ENCODE assay signal across 12 mouse cellular contexts in the genomic region with DNA sequence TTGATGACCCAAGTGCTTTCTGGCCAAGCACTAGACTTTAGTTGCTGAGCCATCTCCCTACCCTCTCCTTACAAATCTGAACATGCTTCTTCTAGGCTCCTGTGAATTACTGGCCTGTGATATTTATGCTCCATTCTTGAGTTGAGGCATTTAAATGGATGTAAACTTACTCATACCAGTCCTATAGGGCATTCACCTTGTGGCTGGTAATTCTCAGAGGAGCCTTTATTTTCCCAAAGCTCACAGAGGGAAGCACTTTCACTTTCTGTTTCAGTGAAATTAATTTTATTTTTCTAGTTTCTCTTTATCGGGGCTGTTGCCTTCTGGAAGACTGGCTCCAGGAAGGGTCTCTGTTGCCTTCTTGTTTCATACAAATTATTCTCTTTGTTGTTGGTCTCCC.
A peak's percentile ranks its signal among the peaks of the same experiment; 100 is the strongest.
DNase-seq lines count a peak whose midpoint lies in the region; ATAC-seq and TF ChIP-seq lines count a peak whose summit lies in the region.
"Had no signal": no experiment of that assay in that cellular context is flagged by ENCODE, and none has a peak within 500 bp of the region (broad histone marks: within the 10 kb centered on the region; RNA-seq: fewer than 3 reads in every experiment).

No protein-coding gene starts in this region.

- WGBS in heart, embryonic 14.5 days = 78% methylated on average over 1 of the region's 1 CpGs
- WGBS in heart, embryonic 12.5 days = 90% methylated on average over 1 of the region's 1 CpGs
- 76% methylated on average over 1 of the region's 1 CpGs for WGBS in lung, embryonic 14.5 days
- WGBS in lung, postnatal 0 days = 59% methylated on average over 1 of the region's 1 CpGs
- 65% methylated on average over 1 of the region's 1 CpGs for WGBS in stomach, embryonic 16.5 days

- H3K27me3 ChIP-seq in heart, embryonic 14.5 days (ENCODE audit: control insufficient read depth, insufficient read depth, low read length) = no peaks in the 10 kb centered on the region
- no peaks in the 10 kb centered on the region for H3K27me3 ChIP-seq in heart, embryonic 12.5 days (replicated peaks)
- no peaks in the 10 kb centered on the region for H3K27me3 ChIP-seq in lung, embryonic 14.5 days (ENCODE audit: insufficient read depth, low read length)
- no peaks in the 10 kb centered on the region for H3K27me3 ChIP-seq in lung, postnatal 0 days (replicated peaks; ENCODE audit: insufficient read depth, low read length)
- no peaks in the 10 kb centered on the region for H3K27me3 ChIP-seq in stomach, embryonic 16.5 days (ENCODE audit: control insufficient read depth, insufficient read depth, low read length)
- H3K27me3 ChIP-seq: liver, embryonic 12.5 days had no signal

- H3K4me2 ChIP-seq in heart, embryonic 14.5 days (ENCODE audit: low read length) = peak overlapping the region; percentile 5; the same call in 1 of the 2 replicates
- H3K4me2 ChIP-seq in heart, embryonic 12.5 days = no peak overlapping the region
- no peak overlapping the region for H3K4me2 ChIP-seq in lung, embryonic 14.5 days
- H3K4me2 ChIP-seq in lung, postnatal 0 days (replicated peaks; ENCODE audit: low read depth, low read length) = no peak overlapping the region; the same call in 1 of the 2 replicates
- peak overlapping the region; percentile 27 for H3K4me2 ChIP-seq in stomach, embryonic 16.5 days (ENCODE audit: low read depth, low read length)
- H3K4me2 ChIP-seq: liver, embryonic 12.5 days had no signal

- peak; percentile 3 for DNase-seq in lung, embryonic 14.5 days
- DNase-seq in lung, postnatal 0 days (ENCODE audit: low spot score) = no peak
- DNase-seq in NIH3T3 (ENCODE audit: low read depth) = peak; percentile 45
- no peak for DNase-seq in left cerebral cortex, adult 11 months (ENCODE audit: low spot score)
- DNase-seq in right cerebral cortex, postnatal 25 days = no peak
- DNase-seq: adrenal gland, postnatal 10 days; kidney, postnatal 10 days had no signal

- H3K4me3 ChIP-seq in heart, embryonic 14.5 days (ENCODE audit: control insufficient read depth in 1 of 2, insufficient read depth in 1 of 2, low read depth in 1 of 2, low read length in 2 of 2) = no peak overlapping the region
- no peak overlapping the region for H3K4me3 ChIP-seq in heart, embryonic 12.5 days
- no peak overlapping the region for H3K4me3 ChIP-seq in lung, embryonic 14.5 days (ENCODE audit: low read depth, low read length)
- H3K4me3 ChIP-seq in lung, postnatal 0 days (ENCODE audit: low read depth, low read length) = no peak overlapping the region; the same call in 1 of the 2 replicates
- H3K4me3 ChIP-seq in stomach, embryonic 16.5 days (replicated peaks; ENCODE audit: low read length) = peak overlapping the region; percentile 16
- H3K4me3 ChIP-seq: embryonic facial prominence, embryonic 10.5 days; liver, embryonic 12.5 days had no signal

- no peak for ATAC-seq in heart, embryonic 14.5 days (ENCODE audit: insufficient number of reproducible peaks, insufficient read depth, low FRiP score, low read depth)
- ATAC-seq in heart, embryonic 12.5 days (ENCODE audit: insufficient number of reproducible peaks, low FRiP score) = no peak
- no peak for ATAC-seq in lung, embryonic 14.5 days (ENCODE audit: insufficient read depth)
- no peak for ATAC-seq in lung, postnatal 0 days
- no peak for ATAC-seq in stomach, embryonic 16.5 days (ENCODE audit: insufficient read depth, low FRiP score)
- ATAC-seq: liver, embryonic 12.5 days had no signal

- no peak overlapping the region for H3K27ac ChIP-seq in heart, embryonic 14.5 days (replicated peaks in 1 of 2; ENCODE audit: control insufficient read depth in 1 of 2, insufficient read depth in 1 of 2, low read depth in 2 of 2, low read length in 2 of 2)
- H3K27ac ChIP-seq in heart, embryonic 12.5 days (ENCODE audit: poor library complexity, severe bottlenecking) = no peak overlapping the region
- H3K27ac ChIP-seq in lung, embryonic 14.5 days (ENCODE audit: low read depth) = no peak overlapping the region
- H3K27ac ChIP-seq in lung, postnatal 0 days (ENCODE audit: low read length) = no peak overlapping the region
- no peak overlapping the region for H3K27ac ChIP-seq in stomach, embryonic 16.5 days (ENCODE audit: low read length)
- H3K27ac ChIP-seq: embryonic facial prominence, embryonic 10.5 days; liver, embryonic 12.5 days had no signal

- TF ChIP-seq EP300 in lung, postnatal 0 days (IDR thresholded peaks at IDR 0.05) = no peak

- 0 out of 2 replicates have a peak, but pooled peaks cover 3% of the 10 kb centered on the region for H3K9me3 ChIP-seq in heart, embryonic 14.5 days (ENCODE audit: control insufficient read depth, low read length)
- 0 out of 2 replicates have a peak, but pooled peaks cover 2% of the 10 kb centered on the region for H3K9me3 ChIP-seq in heart, embryonic 12.5 days (replicated peaks)
- no peaks in the 10 kb centered on the region for H3K9me3 ChIP-seq in lung, embryonic 14.5 days (ENCODE audit: low read depth, low read length)
- H3K9me3 ChIP-seq in lung, postnatal 0 days (ENCODE audit: low read length) = no peaks in the 10 kb centered on the region
- 0 out of 2 replicates have a peak, but pooled peaks cover 3% of the 10 kb centered on the region for H3K9me3 ChIP-seq in stomach, embryonic 16.5 days (replicated peaks; ENCODE audit: control insufficient read depth, low read length)
- H3K9me3 ChIP-seq: embryonic facial prominence, embryonic 10.5 days; liver, embryonic 12.5 days had no signal

- H3K36me3 ChIP-seq in heart, embryonic 14.5 days (ENCODE audit: control insufficient read depth, insufficient read depth, low read length) = no peaks in the 10 kb centered on the region
- no peaks in the 10 kb centered on the region for H3K36me3 ChIP-seq in heart, embryonic 12.5 days
- no peaks in the 10 kb centered on the region for H3K36me3 ChIP-seq in lung, embryonic 14.5 days (ENCODE audit: insufficient read depth)
- H3K36me3 ChIP-seq in lung, postnatal 0 days (ENCODE audit: insufficient read depth, low read length) = no peaks in the 10 kb centered on the region
- H3K36me3 ChIP-seq in stomach, embryonic 16.5 days (ENCODE audit: control insufficient read depth, insufficient read depth, low read length) = no peaks in the 10 kb centered on the region
- H3K36me3 ChIP-seq: embryonic facial prominence, embryonic 10.5 days; liver, embryonic 12.5 days had no signal

- TF ChIP-seq CTCF in lung, embryonic 14.5 days (IDR thresholded peaks at IDR 0.05; ENCODE audit: low read depth) = no peak
- TF ChIP-seq CTCF in lung, postnatal 0 days (IDR thresholded peaks at IDR 0.05) = no peak

- H3K4me1 ChIP-seq in heart, embryonic 14.5 days (ENCODE audit: control insufficient read depth in 2 of 2, insufficient read depth in 2 of 2, low read length in 2 of 2) = no peaks in the 10 kb centered on the region
- no peaks in the 10 kb centered on the region for H3K4me1 ChIP-seq in heart, embryonic 12.5 days (replicated peaks)
- H3K4me1 ChIP-seq in lung, embryonic 14.5 days (ENCODE audit: insufficient read depth) = no peaks in the 10 kb centered on the region
- no peaks in the 10 kb centered on the region for H3K4me1 ChIP-seq in lung, postnatal 0 days (ENCODE audit: insufficient read depth, low read depth, low read length)
- H3K4me1 ChIP-seq in stomach, embryonic 16.5 days (ENCODE audit: control insufficient read depth, insufficient read depth, low read length) = no peaks in the 10 kb centered on the region
- H3K4me1 ChIP-seq: embryonic facial prominence, embryonic 10.5 days; liver, embryonic 12.5 days had no signal

- no peak overlapping the region for H3K9ac ChIP-seq in heart, embryonic 14.5 days (ENCODE audit: low read length)
- no peak overlapping the region for H3K9ac ChIP-seq in heart, embryonic 12.5 days
- no peak overlapping the region for H3K9ac ChIP-seq in lung, embryonic 14.5 days
- H3K9ac ChIP-seq in lung, postnatal 0 days (replicated peaks; ENCODE audit: low read depth) = no peak overlapping the region
- H3K9ac ChIP-seq in stomach, embryonic 16.5 days (ENCODE audit: low read length) = no peak overlapping the region
- H3K9ac ChIP-seq: liver, embryonic 12.5 days had no signal

Comparison
In these comparisons a context has a peak if more than half of its experiments do, and no peak if none do; other contexts are left out.
1. H3K4me2 ChIP-seq: peak in heart, embryonic 14.5 days (single experiment) and stomach, embryonic 16.5 days (single experiment); none in heart, embryonic 12.5 days (single experiment), lung, embryonic 14.5 days (single experiment) and lung, postnatal 0 days (single experiment).
2. DNase-seq: peak in lung, embryonic 14.5 days (single experiment) and NIH3T3 (single experiment); none in lung, postnatal 0 days (single experiment), left cerebral cortex, adult 11 months (single experiment) and right cerebral cortex, postnatal 25 days (single experiment).